Mouse (Mus musculus) B cell, adult 67 days (primary cell): Measurements from ENCODE around the gene Atoh8. TPM values are rescaled to one million over a fixed set of nuclear protein-coding genes. Genes with fewer than 3 reads are reported as not detected.

Experiments
- total RNA-seq, 2 experiments: library from RNA; stranded (reverse); gene quantifications; 4 replicates each; pipeline ENCODE4 v1.2.4; 2023

The Atoh8 gene
- under 1 TPM in 1 of 2 experiments, not detected in 1; 0.47 TPM for total RNA-seq

GRCm38 (mm10) chr6:72235098-72235806, at the start of gene Atoh8:
TSS of gene Atoh8 (minus strand) at chr6:72235577.

Other genes starting within 250 kb of the Atoh8 start
- 10 to 100 TPM in 1 of 2 experiments, 1 to 10 TPM in 1; 9.9 to 21.4 TPM for gene St3gal5, start 138.0 kb downstream of the Atoh8 start, total RNA-seq
- gene Sftpb, start 69.0 kb upstream of the Atoh8 start, total RNA-seq = not detected
- gene Usp39, start 109.6 kb upstream of the Atoh8 start, total RNA-seq = 10 to 100 TPM; 48.4 to 51.4 TPM
- gene 0610030E20Rik, start 111.7 kb upstream of the Atoh8 start, total RNA-seq = 10 to 100 TPM; 45.7 to 50.6 TPM
- gene Tmem150a, start 119.9 kb upstream of the Atoh8 start, total RNA-seq = 1 to 10 TPM; 3.4 to 3.9 TPM
- 100 to 1,000 TPM in 1 of 2 experiments, 10 to 100 TPM in 1; 92.9 to 102 TPM for gene Rnf181, start 131.4 kb upstream of the Atoh8 start, total RNA-seq
- 10 to 100 TPM; 13.8 to 14.3 TPM for gene Vamp5, start 144.9 kb upstream of the Atoh8 start, total RNA-seq
- 100 to 1,000 TPM; 102 to 113 TPM for gene Vamp8, start 155.1 kb upstream of the Atoh8 start, total RNA-seq
- gene Ggcx, start 178.7 kb upstream of the Atoh8 start, total RNA-seq = 10 to 100 TPM; 15.2 to 18.8 TPM
- 100 to 1,000 TPM; 293 to 340 TPM for gene Mat2a, start 204.0 kb upstream of the Atoh8 start, total RNA-seq